Mouse (Mus musculus) E14TG2a.4 (cell line): Measurements from ENCODE around the gene Cenpj.

Experiments
- H3K27me3 ChIP-seq: 2 replicates; pipeline ENCODE4 v1.6.1; 2014; ENCODE audit warnings: low read length, control low read depth; ENCODE audit not compliant: insufficient read depth
- H3K36me3 ChIP-seq: 2 replicates; pipeline ENCODE4 v1.6.1; 2014; ENCODE audit warnings: low read length, control low read depth; ENCODE audit not compliant: insufficient read depth
- H3K4me1 ChIP-seq: replicated peaks from 2 replicates; pipeline ENCODE4 v1.6.1; 2014; ENCODE audit warnings: low read depth, low read length, control low read depth
- H3K4me3 ChIP-seq: replicated peaks from 2 replicates; pipeline ENCODE4 v1.5.1; 2014; ENCODE audit warnings: mild to moderate bottlenecking, low read length
- H3K9me3 ChIP-seq: 2 replicates; pipeline ENCODE4 v1.6.1; 2014; ENCODE audit warnings: low read length, control low read depth
- CTCF ChIP-seq: conservative IDR thresholded peaks from 2 replicates; pipeline ENCODE4 v1.5.1; 2014; ENCODE audit warnings: low read length
- NANOG ChIP-seq: IDR thresholded peaks from 2 replicates; pipeline ENCODE4 v1.6.1; 2014; ENCODE audit warnings: borderline replicate concordance, low read length, mixed read lengths
- POU5F1 ChIP-seq: IDR thresholded peaks from 2 replicates; pipeline ENCODE4 v1.6.1; 2014; ENCODE audit warnings: low read length, borderline replicate concordance

Cenpj gene

DNA sequence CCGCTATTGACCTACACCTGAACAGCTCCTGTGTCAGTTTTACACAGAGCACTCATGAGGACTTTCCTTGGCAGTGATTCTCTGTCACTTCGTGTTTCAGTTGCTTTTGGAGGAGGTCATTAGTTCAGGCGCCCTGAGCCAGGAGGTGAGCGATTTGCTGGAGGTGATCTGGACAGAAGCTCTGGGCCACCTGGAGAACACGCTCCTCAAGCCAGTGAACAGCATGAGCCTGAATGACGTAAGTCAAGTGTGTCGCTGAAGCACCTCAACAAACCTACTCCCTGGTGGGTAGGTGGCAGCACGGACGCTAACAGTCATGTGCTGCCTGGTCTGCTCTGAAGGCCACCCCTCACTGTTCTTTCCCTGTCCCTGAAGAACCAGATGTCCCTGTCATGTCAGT lies 17.0 kb upstream of the Cenpj start:
- Histone ChIP-seq H3K36me3 (no peaks in the 10 kb centered on the region), H3K4me1 (no peaks in the 10 kb centered on the region), H3K27me3 (no peaks in the 10 kb centered on the region), H3K4me3 (no peak overlapping the region), H3K9me3 (no peaks in the 10 kb centered on the region)
- TF ChIP-seq POU5F1 = no peak
- TF ChIP-seq NANOG = no peak
- TF ChIP-seq CTCF = no peak

DNA sequence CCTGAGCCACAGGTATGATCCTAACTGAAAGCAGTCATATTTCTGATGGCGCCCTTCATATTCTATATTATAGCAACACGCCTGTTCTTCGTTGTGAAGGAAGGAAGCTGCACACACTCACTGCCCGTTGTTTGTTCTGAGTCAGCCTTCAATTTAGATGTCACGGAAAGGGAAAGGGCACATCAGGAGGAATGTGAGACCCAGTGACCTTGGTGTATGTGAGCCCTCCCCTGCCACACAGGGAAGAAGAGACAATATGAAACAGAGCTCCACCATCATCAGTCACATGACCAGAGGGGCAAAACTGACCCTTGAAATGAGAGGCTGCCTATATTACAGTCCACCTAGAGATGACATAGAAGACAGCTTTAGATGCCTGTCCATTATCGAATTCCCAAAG lies 7.1 kb upstream of the Cenpj start:
- no peak for TF ChIP-seq NANOG
- no peak for TF ChIP-seq CTCF
- no peak for TF ChIP-seq POU5F1
- Histone ChIP-seq H3K27me3 (no peaks in the 10 kb centered on the region), H3K36me3 (no peaks in the 10 kb centered on the region), H3K4me3 (no peak overlapping the region), H3K4me1 (peaks cover 16% of the 10 kb centered on the region), H3K9me3 (no peaks in the 10 kb centered on the region)

DNA sequence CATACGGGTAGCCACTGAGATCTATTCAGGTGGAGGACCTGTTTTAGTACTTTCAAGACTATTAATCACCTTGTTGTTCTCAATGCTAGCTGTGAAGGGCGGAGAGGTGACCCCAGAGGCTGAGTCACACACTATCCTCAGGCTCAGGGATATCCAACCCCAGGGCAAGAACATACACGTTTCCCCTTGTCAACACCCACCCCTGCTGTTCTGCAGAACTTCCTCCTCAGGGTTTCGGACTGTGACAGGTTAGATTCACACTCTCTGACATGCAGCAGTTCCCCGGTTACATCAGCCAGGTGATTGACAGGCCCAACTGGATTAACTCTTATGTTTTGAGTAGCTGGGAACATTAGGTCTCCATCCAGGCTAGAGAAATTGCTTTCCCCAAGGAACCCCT lies 5.9 kb upstream of the Cenpj start:
- Histone ChIP-seq H3K27me3 (no peaks in the 10 kb centered on the region), H3K9me3 (no peaks in the 10 kb centered on the region), H3K4me1 (peaks cover 26% of the 10 kb centered on the region), H3K36me3 (no peaks in the 10 kb centered on the region), H3K4me3 (no peak overlapping the region)
- TF ChIP-seq NANOG (no peak), CTCF (no peak), POU5F1 (no peak)

DNA sequence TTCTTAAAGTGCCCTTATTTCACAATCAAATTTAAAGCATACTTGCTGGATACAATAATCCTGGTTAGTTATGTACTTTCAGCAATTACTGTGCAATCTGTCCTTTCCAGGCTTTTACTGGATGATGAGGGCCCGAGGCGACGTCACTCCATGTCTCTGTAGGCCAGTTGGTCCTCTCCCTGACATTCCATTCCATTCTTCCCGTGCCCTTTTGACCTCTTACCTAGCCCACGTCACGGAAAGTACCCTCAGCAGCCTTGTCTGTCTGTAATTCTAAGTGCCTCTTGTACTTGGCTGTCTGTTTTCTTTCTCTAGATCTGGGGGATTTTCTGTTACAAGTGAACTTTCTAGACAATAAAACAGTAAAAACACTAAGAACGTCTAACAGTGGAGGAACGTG lies 3.8 kb upstream of the Cenpj start:
- Histone ChIP-seq H3K4me1 (peaks cover 38% of the 10 kb centered on the region), H3K27me3 (no peaks in the 10 kb centered on the region), H3K9me3 (no peaks in the 10 kb centered on the region), H3K4me3 (no peak overlapping the region), H3K36me3 (no peaks in the 10 kb centered on the region)
- TF ChIP-seq NANOG (no peak), CTCF (no peak), POU5F1 (no peak)

DNA sequence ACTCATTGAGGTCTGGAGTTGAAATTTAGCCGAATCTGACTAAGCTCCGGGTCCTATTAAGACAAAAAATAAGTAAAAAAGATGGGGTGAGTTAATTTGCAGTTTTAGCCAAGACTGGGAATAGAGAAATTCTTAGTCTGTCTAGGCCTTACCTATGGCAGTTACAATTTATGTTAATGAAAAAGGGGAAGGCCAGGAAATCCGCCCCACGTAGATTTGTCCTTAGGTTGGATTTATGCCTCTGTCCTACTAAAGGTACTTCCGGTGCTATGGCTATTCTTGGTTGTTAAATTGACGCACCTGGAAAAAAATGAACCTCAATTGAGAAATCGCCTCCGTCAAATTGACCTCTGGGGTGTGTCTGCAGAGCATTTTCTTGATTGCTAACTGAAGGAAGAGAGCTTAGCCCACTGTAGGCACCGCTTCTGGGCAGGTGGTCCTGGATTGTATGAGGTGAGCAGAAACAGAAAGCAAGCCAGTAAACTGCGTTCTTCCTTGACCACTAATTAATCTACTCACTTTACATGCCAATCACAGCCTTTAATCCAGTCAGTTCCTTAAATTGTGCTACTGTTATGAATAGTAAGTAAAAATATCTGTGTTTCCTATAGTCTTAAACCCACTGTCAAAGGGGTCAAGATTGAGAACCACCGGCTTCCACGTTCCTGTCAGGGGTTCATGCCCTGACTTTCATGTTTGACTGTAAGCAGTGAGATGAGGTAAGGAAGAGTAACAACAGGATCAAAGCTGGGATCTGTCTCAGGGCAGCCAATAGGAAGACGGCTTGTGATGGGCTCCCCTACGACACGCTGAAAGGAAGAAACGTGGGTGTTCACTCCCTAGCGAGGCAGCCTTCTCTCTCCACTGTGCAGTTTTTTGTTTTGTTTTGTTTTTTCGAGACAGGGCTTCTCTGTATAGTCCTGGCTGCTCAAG lies 1.0 kb upstream of the Cenpj start:
- Histone ChIP-seq H3K9me3 (no peaks in the 10 kb centered on the region), H3K36me3 (no peaks in the 10 kb centered on the region), H3K4me1 (peaks cover 34% of the 10 kb centered on the region), H3K27me3 (no peaks in the 10 kb centered on the region), H3K4me3 (peak overlapping the region; percentile 78)
- TF ChIP-seq POU5F1 (no peak), NANOG (0 out of 2 replicates have a peak, but pooled peaks have one; percentile 18), CTCF (no peak)

DNA sequence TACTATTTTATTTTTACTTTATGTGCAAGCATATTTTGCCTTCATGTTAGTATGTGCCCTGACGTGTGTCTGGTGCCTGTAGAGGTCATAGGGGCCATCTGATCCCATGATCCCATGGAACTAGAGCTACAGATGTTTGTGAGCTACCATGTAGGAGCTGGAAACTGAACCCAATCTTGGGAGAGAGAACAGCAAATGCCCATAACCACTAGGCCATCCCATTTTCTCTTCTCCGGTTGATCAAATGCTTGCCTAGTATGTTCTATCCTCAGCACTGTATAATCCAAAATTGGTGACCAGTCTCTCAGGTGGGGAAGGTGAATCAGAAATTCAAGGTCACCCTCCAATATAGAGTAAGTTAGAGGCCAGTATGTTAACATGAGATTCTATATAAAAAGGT lies 2.7 kb downstream of the Cenpj start:
- Histone ChIP-seq H3K36me3 (no peaks in the 10 kb centered on the region), H3K27me3 (0 out of 2 replicates have a peak, but pooled peaks cover 3% of the 10 kb centered on the region), H3K4me1 (peaks cover 22% of the 10 kb centered on the region), H3K9me3 (no peaks in the 10 kb centered on the region), H3K4me3 (no peak overlapping the region)
- no peak for TF ChIP-seq POU5F1
- no peak for TF ChIP-seq CTCF

DNA sequence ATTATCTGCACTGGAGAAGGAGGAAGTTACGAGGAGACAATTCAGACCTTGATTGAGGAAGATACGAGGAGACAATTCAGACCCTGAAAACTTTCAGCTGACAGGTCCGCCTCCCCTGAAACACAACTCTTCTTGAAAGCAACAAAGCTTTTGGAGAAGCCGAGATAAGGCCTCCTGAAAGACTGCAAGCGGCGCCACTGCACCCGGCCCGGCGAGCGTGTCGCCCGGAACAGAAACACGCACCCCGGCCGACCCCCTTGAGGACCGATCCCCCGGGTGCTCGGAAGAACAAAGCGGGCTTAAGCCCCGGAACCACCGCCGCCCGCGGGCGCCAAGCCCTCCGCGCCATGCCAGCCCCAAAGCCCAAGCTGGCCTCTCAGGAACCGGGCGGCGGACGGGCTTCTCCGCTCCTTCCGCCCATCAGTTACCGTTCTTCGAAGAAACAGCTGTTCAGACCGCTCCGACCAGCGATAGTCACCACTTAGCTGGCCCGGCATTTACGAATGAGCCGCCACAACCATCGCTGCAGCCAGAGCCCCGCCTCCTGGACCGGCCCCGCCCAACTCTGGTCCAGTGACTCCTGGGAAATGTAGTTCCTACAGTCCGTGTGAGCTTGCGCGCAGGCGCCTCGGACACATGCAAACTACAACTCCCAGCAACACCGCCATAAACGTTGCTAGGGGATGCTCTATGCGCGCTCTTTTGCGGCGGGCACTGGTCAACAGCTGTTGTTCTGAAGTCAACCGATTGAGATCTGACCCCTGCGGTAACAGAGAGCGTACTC lies 3.7 kb downstream of the Cenpj start:
- TF ChIP-seq POU5F1 (no peak), CTCF (no peak), NANOG (no peak)
- H3K9me3 ChIP-seq = no peaks in the 10 kb centered on the region

DNA sequence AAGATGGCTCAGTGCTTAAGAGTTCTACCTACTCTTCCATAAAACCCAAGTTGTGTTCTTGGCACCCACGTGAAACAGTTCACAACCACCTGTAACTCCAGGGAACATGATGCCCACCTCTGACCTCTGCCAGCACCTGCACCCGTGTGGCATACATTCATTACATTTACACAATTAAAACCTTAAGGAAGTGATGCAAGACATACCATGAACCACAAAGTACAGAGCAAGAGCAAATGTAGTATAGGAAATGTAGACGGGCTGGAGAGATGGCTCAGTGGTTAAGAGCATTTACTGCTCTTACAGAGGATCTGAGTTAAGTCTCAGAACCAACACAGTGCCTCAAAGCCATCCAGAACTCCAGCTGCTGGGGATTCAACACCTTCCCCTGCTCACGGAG lies 6.2 kb downstream of the Cenpj start:
- H3K4me3 ChIP-seq = no peak overlapping the region
- no peaks in the 10 kb centered on the region; the same call in 1 of the 2 replicates for H3K4me1 ChIP-seq
- TF ChIP-seq POU5F1 (no peak), NANOG (no peak), CTCF (no peak)
- 0 out of 2 replicates have a peak, but pooled peaks cover 3% of the 10 kb centered on the region for H3K27me3 ChIP-seq
- H3K9me3 ChIP-seq = no peaks in the 10 kb centered on the region
- no peaks in the 10 kb centered on the region for H3K36me3 ChIP-seq

More for the DNA sequence above, 3.7 kb downstream of the Cenpj start:
- Histone ChIP-seq H3K27me3 (0 out of 2 replicates have a peak, but pooled peaks cover 3% of the 10 kb centered on the region), H3K4me3 (peak overlapping the region; percentile 94), H3K4me1 (peaks cover 16% of the 10 kb centered on the region), H3K36me3 (no peaks in the 10 kb centered on the region)
